Mouse (Mus musculus) midbrain, embryonic 16.5 days (tissue): ENCODE measurements around the gene Anln. TPM values are rescaled to one million over a fixed set of nuclear protein-coding genes. Genes with fewer than 3 reads are reported as not detected.
A peak's percentile ranks its signal among the peaks of the same experiment; 100 is the strongest.

Experiments used
- ATAC-seq: fragments of 200-750 bp; cut with Nextera tagmentation; 2 replicates; pipeline ENCODE4 v1.8.0; 2017; ENCODE audit warnings: moderate TSS enrichment
- H3K27ac ChIP-seq: fragments of 300-500 bp; sonication (generic); 2 replicates; pipeline ENCODE4 v1.5.1; 2014; ENCODE audit warnings: mild to moderate bottlenecking, low read length, mixed read lengths
- H3K27me3 ChIP-seq: fragments of 300-500 bp; sonication (generic); 2 replicates; pipeline ENCODE4 v1.6.1; 2014; ENCODE audit warnings: low read depth, low read length, mixed read lengths; ENCODE audit not compliant: control insufficient read depth, insufficient read depth
- H3K36me3 ChIP-seq: fragments of 300-500 bp; sonication (generic); 2 replicates; pipeline ENCODE4 v1.6.1; 2014; ENCODE audit warnings: mild to moderate bottlenecking, low read length, moderate library complexity, mixed read lengths; ENCODE audit not compliant: control insufficient read depth, insufficient read depth
- H3K4me1 ChIP-seq: fragments of 300-500 bp; sonication (generic); 2 replicates; pipeline ENCODE4 v1.6.1; 2014; ENCODE audit warnings: mild to moderate bottlenecking, low read length, mixed read lengths; ENCODE audit not compliant: control insufficient read depth, insufficient read depth
- H3K4me2 ChIP-seq: fragments of 300-500 bp; sonication (generic); 2 replicates; pipeline ENCODE4 v1.6.1; 2014; ENCODE audit warnings: mild to moderate bottlenecking, low read length, mixed read lengths
- H3K4me3 ChIP-seq: fragments of 300-500 bp; sonication (generic); 2 replicates; pipeline ENCODE4 v1.5.1; 2014; ENCODE audit warnings: low read depth, mild to moderate bottlenecking, low read length, moderate library complexity, mixed read lengths
- H3K9ac ChIP-seq: fragments of 300-500 bp; sonication (generic); 2 replicates; pipeline ENCODE4 v1.6.1; 2014; ENCODE audit warnings: low read depth, low read length, mixed read lengths
- H3K9me3 ChIP-seq: fragments of 300-500 bp; sonication (generic); replicated peaks from 2 replicates; pipeline ENCODE4 v1.6.1; 2014; ENCODE audit warnings: mild to moderate bottlenecking, low read length, mixed read lengths; ENCODE audit not compliant: control insufficient read depth, poor library complexity, severe bottlenecking
- WGBS: fragments of 180-500 bp; shearing (Covaris S2); extraction: QIAGEN DNeasy Blood & Tissue Kit; methylation state at CpG from one replicate; pipeline ENCODE4 v1.1.7; 2014; 5-methylcytosine and 5-hydroxymethylcytosine counted together
- polyA plus RNA-seq: library from polyadenylated mRNA; unstranded; fragments of >200 nt; fragmentation: Nextera tagmentation; extraction: Ambion mirVana; gene quantifications from 2 replicates; pipeline ENCODE4 v1.2.1, GENCODE M21; 2015

Anln gene
- polyA plus RNA-seq, 1 experiment from 2014 or later, result 3.4 TPM

DNA sequence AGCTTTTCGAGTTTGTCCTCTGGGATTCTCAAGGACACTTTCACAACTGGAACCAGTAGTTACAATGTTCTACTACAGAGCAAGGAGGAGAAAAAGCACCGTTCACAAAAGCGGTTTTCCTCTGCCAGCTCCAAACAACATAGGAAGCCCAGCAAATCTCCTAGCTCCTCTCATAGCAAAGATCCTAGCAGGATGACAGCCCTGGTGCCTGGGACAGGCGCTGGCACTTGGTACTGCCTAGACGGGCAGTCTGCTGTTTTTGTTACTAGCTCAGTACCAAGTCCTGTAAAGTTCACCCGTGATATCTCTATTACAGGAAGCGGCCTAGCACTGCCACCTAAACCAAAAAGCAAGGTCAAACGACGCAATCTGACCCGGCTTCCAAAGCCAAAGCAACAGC, 35.2 kb upstream of the Anln start:
- Histone ChIP-seq H3K4me3 (no peak overlapping the region), H3K27ac (no peak overlapping the region), H3K9ac (no peak overlapping the region), H3K4me2 (no peak overlapping the region), H3K9me3 (no peaks in the 10 kb centered on the region), H3K36me3 (0 out of 2 replicates have a peak, but pooled peaks cover 3% of the 10 kb centered on the region), H3K27me3 (no peaks in the 10 kb centered on the region), H3K4me1 (no peaks in the 10 kb centered on the region)
- 85% methylated on average over 10 of the region's 10 CpGs for WGBS
- ATAC-seq, result no peak

- Histone ChIP-seq H3K36me3 (0 out of 2 replicates have a peak, but pooled peaks cover 3% of the 10 kb centered on the region), H3K4me3 (no peak overlapping the region), H3K9me3 (no peaks in the 10 kb centered on the region), H3K27ac (no peak overlapping the region), H3K27me3 (no peaks in the 10 kb centered on the region), H3K4me1 (no peaks in the 10 kb centered on the region), H3K4me2 (no peak overlapping the region), H3K9ac (no peak overlapping the region)
- WGBS, result 86% methylated on average over 1 of the region's 1 CpGs
- no peak for ATAC-seq
These were observed 34.5 kb upstream of the Anln start for GRCm38 (mm10) chr9:22423507-22423906.

GRCm38 (mm10) chr9:22422559-22422958, 33.6 kb upstream of the Anln start:
- Histone ChIP-seq H3K27me3 (no peaks in the 10 kb centered on the region), H3K9me3 (no peaks in the 10 kb centered on the region), H3K4me3 (no peak overlapping the region), H3K4me1 (no peaks in the 10 kb centered on the region), H3K9ac (no peak overlapping the region), H3K4me2 (no peak overlapping the region), H3K36me3 (0 out of 2 replicates have a peak, but pooled peaks cover 3% of the 10 kb centered on the region), H3K27ac (no peak overlapping the region)
- WGBS, result 58% methylated on average over 1 of the region's 1 CpGs
- ATAC-seq, result no peak

GRCm38 (mm10) chr9:22420491-22420890, 31.5 kb upstream of the Anln start:
- Histone ChIP-seq H3K4me2 (no peak overlapping the region), H3K9ac (no peak overlapping the region), H3K4me1 (no peaks in the 10 kb centered on the region), H3K27ac (no peak overlapping the region), H3K9me3 (no peaks in the 10 kb centered on the region), H3K4me3 (no peak overlapping the region), H3K36me3 (0 out of 2 replicates have a peak, but pooled peaks cover 3% of the 10 kb centered on the region), H3K27me3 (no peaks in the 10 kb centered on the region)
- ATAC-seq, result no peak
- 27% methylated on average over 7 of the region's 7 CpGs for WGBS

DNA sequence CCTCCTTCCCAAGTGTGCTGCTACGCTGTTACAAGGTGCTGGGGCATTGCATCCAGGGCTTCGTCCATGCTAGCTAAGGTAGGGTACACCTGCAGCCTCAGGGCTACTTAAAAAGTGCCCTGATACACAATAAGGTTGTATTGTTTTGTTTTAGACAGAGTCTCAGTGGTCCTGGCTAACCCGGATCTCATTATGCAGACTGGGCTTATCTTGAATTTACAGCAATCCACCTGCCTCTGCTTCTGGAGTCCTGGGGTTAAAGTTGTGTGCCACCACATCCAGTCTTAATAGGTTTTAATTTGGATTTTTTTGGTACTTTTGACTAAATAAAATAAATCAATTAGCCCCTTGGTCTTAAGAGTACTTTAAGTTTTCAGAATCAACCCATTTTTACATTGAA, 30.9 kb upstream of the Anln start:
- H3K27ac ChIP-seq, result no peak overlapping the region
- 0 out of 2 replicates have a peak, but pooled peaks cover 3% of the 10 kb centered on the region for H3K36me3 ChIP-seq
- no peak overlapping the region for H3K4me2 ChIP-seq
- H3K4me3 ChIP-seq, result no peak overlapping the region
- WGBS, result 73% methylated on average over 3 of the region's 3 CpGs
- no peak overlapping the region for H3K9ac ChIP-seq
- H3K27me3 ChIP-seq, result no peaks in the 10 kb centered on the region
- H3K9me3 ChIP-seq, result no peaks in the 10 kb centered on the region
- no peaks in the 10 kb centered on the region for H3K4me1 ChIP-seq
- ATAC-seq, result no peak

DNA sequence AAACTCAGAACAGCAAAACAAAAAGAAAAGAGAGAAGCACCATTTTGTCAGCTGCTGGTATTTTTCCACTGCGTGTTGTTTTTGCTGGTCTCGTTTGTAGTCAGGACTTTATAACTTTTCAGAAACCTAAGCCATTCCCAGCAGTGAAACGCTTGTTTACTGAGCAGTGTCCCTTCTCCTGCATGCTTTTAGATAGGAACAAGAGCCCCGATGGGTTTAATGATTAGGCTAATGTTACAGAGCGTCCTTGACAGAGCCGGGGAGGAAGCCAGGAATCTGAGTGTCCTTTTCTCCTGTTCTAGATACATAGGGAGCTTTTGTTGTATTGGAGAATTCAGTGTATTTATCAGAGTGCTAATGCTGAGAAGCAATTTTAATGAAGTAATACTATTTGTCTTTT, 28.6 kb upstream of the Anln start:
- Histone ChIP-seq H3K27ac (no peak overlapping the region), H3K4me2 (no peak overlapping the region), H3K4me3 (no peak overlapping the region), H3K4me1 (peaks cover 2% of the 10 kb centered on the region; the same call in 1 of the 2 replicates), H3K27me3 (no peaks in the 10 kb centered on the region), H3K9me3 (no peaks in the 10 kb centered on the region), H3K36me3 (no peaks in the 10 kb centered on the region), H3K9ac (no peak overlapping the region)
- WGBS, result 60% methylated on average over 6 of the region's 6 CpGs
- ATAC-seq, result no peak

DNA sequence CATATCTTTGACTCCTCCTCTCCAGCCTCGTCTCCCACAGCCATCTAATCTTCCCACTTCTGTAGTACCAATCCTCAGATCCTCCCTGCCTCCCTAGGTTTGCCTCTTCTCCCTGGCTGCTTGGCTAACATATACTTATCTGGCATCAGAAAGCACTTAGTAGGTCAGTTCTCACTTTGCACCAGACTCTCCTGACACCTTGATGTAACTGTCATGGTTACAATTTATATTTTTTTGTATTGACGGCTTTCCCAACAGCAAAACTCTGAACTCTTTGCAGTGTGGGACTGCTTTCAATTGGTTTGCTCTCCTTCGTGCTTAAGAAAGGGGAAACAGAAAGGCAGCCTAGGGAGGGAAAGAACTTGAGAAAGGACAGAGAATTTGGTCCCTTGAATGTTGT, 27.2 kb upstream of the Anln start:
- Histone ChIP-seq H3K9ac (no peak overlapping the region), H3K4me2 (no peak overlapping the region), H3K4me3 (no peak overlapping the region), H3K27ac (no peak overlapping the region), H3K36me3 (no peaks in the 10 kb centered on the region), H3K4me1 (peaks cover 7% of the 10 kb centered on the region), H3K9me3 (no peaks in the 10 kb centered on the region), H3K27me3 (no peaks in the 10 kb centered on the region)
- ATAC-seq, result no peak
- 75% methylated on average over 3 of the region's 3 CpGs for WGBS

DNA sequence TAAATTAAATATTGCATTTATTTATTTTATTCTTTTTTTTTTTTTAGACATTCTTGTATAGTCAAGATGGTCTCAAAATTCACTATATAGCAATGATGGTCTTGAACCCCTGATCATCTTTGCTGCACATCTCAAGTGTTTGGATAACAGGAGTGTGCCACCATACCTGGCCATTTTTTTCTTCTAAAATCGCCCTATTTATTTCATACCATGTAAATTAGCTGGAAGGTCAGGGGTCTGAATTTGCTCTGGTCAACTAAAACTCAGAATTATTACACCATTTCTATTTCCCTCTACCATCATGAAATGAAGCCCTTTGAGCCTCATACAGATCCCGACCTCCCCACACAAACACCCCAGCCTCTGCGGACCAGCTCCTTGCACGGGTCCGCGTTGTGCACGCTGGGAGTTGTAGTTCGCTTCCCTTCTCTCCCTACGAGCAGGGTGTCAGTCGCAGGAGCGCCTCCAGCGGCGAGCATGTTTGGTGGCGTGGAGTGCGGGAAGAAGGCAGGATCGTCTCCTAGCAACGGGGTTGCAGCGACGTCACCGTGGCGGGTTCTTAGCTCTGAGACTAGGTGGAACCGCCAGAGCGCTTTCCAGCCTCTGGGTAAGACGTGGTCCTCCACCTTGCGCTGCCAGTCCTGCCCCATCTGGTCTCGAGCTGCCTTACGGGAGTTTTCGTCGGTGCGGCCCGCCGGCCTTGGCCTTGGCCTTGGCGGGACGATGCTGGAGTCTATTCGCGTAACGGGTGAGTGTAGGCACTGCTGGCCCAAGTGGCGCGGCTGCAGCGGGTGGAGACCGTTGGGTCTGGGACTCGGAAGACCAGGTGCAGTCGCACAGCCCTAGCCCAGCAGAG, 22.2 kb upstream of the Anln start, which contains the start of gene 9530077C05Rik:
TSS of gene 9530077C05Rik (plus strand) at position 512 of the 856 bp plus-strand sequence.
- WGBS, result under 1% methylated on average over 43 of the region's 43 CpGs
- ATAC-seq, result peak; percentile 99
- H3K27me3 ChIP-seq, result no peaks in the 10 kb centered on the region

DNA sequence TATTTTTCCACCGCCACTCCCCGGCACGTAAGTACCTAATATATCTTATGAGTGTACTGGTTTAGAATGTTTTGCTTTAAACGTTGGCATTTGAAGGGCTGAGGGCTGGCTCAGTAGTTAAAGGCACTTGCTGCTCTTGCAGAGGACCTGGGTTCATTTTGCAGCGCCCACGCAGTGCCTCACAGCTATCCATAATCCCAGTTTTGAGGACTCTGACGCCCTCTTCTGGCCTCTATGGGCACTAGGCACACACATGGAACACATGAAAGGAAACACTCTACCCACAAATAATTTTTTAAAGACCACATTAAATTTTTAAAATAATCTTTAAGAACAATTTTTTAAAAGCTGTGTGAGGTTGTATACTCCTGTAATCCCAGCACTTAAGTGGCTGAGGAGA, 20.5 kb upstream of the Anln start:
- 79% methylated on average over 7 of the region's 7 CpGs for WGBS
- Histone ChIP-seq H3K36me3 (no peaks in the 10 kb centered on the region), H3K9ac (no peak overlapping the region), H3K4me1 (peaks cover 9% of the 10 kb centered on the region), H3K4me2 (no peak overlapping the region), H3K27ac (no peak overlapping the region), H3K4me3 (no peak overlapping the region), H3K27me3 (no peaks in the 10 kb centered on the region), H3K9me3 (no peaks in the 10 kb centered on the region)
- ATAC-seq, result no peak

More for the DNA sequence above, 22.2 kb upstream of the Anln start, which contains the start of gene 9530077C05Rik:
- Histone ChIP-seq H3K4me2 (peak within 1 kb of the TSS; percentile 69), H3K9ac (peak within 1 kb of the TSS; percentile 86), H3K27ac (peak within 1 kb of the TSS; percentile 87), H3K4me1 (peaks cover 9% of the 10 kb centered on the region), H3K36me3 (no peaks in the 10 kb centered on the region), H3K4me3 (peak within 1 kb of the TSS; percentile 73), H3K9me3 (no peaks in the 10 kb centered on the region)
